Mouse (Mus musculus) C2C12 (cell line): ENCODE measurements around the gene Plekha5.

Experiments used
- CTCF ChIP-seq: IDR thresholded peaks from one replicate; pipeline ENCODE4 v1.5.1; 2011; ENCODE audit not compliant: control insufficient read depth, insufficient read depth, insufficient read length
- USF1 ChIP-seq: IDR thresholded peaks from one replicate; pipeline ENCODE4 v1.6.1; 2011; ENCODE audit warnings: low read depth, mild to moderate bottlenecking, control low read depth, moderate library complexity

GRCm38 (mm10) chr6:140396687-140397086 lies 27.2 kb upstream of the Plekha5 start:
- no peak for TF ChIP-seq USF1
- TF ChIP-seq CTCF: no peak
